Mouse (Mus musculus): ENCODE results near the gene Auts2. TPM values are rescaled to one million over a fixed set of nuclear protein-coding genes. Genes with fewer than 3 reads are reported as not detected.
A peak's percentile ranks its signal among the peaks of the same experiment; 100 is the strongest.

Gene Auts2
- polyA plus RNA-seq, 1 experiment from 2014 or later, result 73.6 TPM

DNA sequence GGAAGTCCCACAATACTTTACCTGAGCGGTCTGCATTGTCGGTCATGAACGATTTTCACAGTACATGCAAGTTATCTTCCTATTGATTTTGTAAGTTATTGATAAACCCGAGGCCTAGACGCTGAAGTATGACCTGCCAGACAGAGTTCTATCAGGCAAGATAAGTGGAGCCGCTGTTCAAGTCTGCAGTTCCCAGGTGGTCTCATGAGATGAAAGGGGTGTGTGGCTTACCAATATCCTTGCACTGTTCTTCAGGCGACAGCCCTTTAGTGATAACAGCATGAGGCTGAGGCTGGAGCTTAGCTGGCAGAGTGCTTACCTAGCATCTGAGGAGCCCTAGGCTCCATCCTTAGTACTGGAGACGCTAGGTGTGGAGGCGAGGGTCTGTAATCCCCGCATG is 949.9 kb downstream of the Auts2 start:
- no peaks in the 10 kb centered on the region for H3K9me3 ChIP-seq
- H3K36me3 ChIP-seq, result no peaks in the 10 kb centered on the region
- peaks cover 17% of the 10 kb centered on the region for H3K4me1 ChIP-seq
- no peak overlapping the region for H3K27ac ChIP-seq
- H3K4me2 ChIP-seq (replicated peaks), result no peak overlapping the region
- H3K9ac ChIP-seq, result no peak overlapping the region
- no peak overlapping the region for H3K4me3 ChIP-seq
- no peak for ATAC-seq (ENCODE audit: insufficient number of reproducible peaks, insufficient read depth, low FRiP score, low TSS enrichment)
- 0 out of 2 replicates have a peak, but pooled peaks cover 2% of the 10 kb centered on the region for H3K27me3 ChIP-seq
- whole genome bisulfite sequencing, result 93% methylated on average over 10 of the region's 10 CpGs

- no peak overlapping the region for H3K27ac ChIP-seq
- peaks cover 13% of the 10 kb centered on the region; the same call in 1 of the 2 replicates for H3K4me1 ChIP-seq
- no peaks in the 10 kb centered on the region for H3K36me3 ChIP-seq
- no peaks in the 10 kb centered on the region for H3K9me3 ChIP-seq
- no peak overlapping the region for H3K4me3 ChIP-seq
- no peak overlapping the region for H3K9ac ChIP-seq
- no peak overlapping the region for H3K4me2 ChIP-seq (replicated peaks)
- 89% methylated on average over 6 of the region's 6 CpGs for WGBS
- no peak for ATAC-seq (ENCODE audit: insufficient number of reproducible peaks, insufficient read depth, low FRiP score, low TSS enrichment)
- no peaks in the 10 kb centered on the region for H3K27me3 ChIP-seq
Observed at GRCm38 (mm10) chr5:131589948-131590467, 953.1 kb downstream of the Auts2 start.

DNA sequence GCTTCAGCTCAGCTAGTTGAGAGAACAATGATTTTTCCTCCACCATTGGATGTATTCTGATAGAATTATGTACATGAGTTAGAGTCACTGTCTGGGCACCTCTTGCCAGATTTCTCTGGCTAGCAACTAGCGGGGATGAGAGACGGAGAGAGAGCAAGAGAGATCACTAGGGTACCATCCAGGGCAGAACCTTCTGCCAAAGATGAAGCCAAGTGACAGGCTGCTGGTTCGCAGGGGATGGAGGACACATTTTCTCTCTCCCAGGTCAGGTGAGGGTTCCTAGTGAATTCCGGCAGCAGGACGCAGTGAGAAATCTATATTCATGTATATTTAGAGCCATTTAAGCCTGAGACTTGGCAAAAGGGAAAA is 956.8 kb downstream of the Auts2 start:
- H3K27me3 ChIP-seq, result no peaks in the 10 kb centered on the region; the same call in 1 of the 2 replicates
- no peak overlapping the region for H3K9ac ChIP-seq
- H3K4me3 ChIP-seq, result no peak overlapping the region
- no peaks in the 10 kb centered on the region for H3K36me3 ChIP-seq
- H3K9me3 ChIP-seq, result no peaks in the 10 kb centered on the region
- 80% methylated on average over 5 of the region's 5 CpGs for WGBS
- peaks cover 23% of the 10 kb centered on the region for H3K4me1 ChIP-seq
- H3K27ac ChIP-seq, result no peak overlapping the region
- no peak for ATAC-seq (ENCODE audit: insufficient number of reproducible peaks, insufficient read depth, low FRiP score, low TSS enrichment)
- no peak overlapping the region for H3K4me2 ChIP-seq (replicated peaks)

DNA sequence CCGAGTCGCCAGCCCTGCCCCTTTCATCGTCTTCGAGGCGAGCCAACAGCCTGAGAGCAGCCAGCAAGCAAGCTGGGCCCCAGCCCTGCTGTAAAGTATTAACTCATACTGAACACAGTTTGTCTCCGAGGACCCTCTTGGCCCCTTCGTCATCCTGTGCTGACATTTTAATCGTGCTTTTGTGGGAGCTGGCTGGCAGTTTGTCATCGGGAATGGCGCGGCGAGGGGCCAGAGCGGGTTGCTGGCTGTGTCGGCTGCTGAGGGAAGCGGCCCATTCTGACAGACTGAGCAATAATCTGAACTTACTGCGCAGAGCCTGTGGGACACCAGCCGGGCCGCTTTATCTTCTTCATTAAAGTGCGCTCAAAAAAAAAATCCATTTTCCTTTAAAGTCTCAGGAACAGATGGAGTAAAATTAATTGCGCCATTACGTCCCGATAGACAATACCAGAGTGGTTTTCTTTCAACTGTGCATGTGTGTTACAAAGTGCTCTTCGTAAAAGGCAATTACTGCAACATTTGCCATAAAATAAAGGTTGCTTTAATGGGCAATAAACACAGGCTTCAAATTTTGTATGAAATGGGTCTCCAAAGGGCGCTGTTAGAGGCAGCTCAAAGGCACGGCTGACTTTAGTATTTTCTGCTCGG is 957.3 kb downstream of the Auts2 start:
- Histone ChIP-seq H3K27ac (no peak overlapping the region), H3K4me3 (no peak overlapping the region), H3K36me3 (no peaks in the 10 kb centered on the region), H3K4me2 (replicated peaks) (peak overlapping the region; percentile 22; the same call in 1 of the 2 replicates), H3K9ac (no peak overlapping the region), H3K4me1 (peaks cover 25% of the 10 kb centered on the region), H3K9me3 (no peaks in the 10 kb centered on the region), H3K27me3 (no peaks in the 10 kb centered on the region; the same call in 1 of the 2 replicates)
- no peak for ATAC-seq (ENCODE audit: insufficient number of reproducible peaks, insufficient read depth, low FRiP score, low TSS enrichment)
- WGBS, result 41% methylated on average over 26 of the region's 26 CpGs

GRCm38 (mm10) chr5:131584260-131585135 is 958.6 kb downstream of the Auts2 start:
- Histone ChIP-seq H3K9me3 (no peaks in the 10 kb centered on the region), H3K4me2 (replicated peaks) (no peak overlapping the region), H3K4me1 (peaks cover 25% of the 10 kb centered on the region), H3K9ac (no peak overlapping the region), H3K27me3 (no peaks in the 10 kb centered on the region; the same call in 1 of the 2 replicates), H3K27ac (no peak overlapping the region), H3K36me3 (no peaks in the 10 kb centered on the region), H3K4me3 (no peak overlapping the region)
- no peak for ATAC-seq (ENCODE audit: insufficient number of reproducible peaks, insufficient read depth, low FRiP score, low TSS enrichment)
- 44% methylated on average over 12 of the region's 12 CpGs for WGBS

DNA sequence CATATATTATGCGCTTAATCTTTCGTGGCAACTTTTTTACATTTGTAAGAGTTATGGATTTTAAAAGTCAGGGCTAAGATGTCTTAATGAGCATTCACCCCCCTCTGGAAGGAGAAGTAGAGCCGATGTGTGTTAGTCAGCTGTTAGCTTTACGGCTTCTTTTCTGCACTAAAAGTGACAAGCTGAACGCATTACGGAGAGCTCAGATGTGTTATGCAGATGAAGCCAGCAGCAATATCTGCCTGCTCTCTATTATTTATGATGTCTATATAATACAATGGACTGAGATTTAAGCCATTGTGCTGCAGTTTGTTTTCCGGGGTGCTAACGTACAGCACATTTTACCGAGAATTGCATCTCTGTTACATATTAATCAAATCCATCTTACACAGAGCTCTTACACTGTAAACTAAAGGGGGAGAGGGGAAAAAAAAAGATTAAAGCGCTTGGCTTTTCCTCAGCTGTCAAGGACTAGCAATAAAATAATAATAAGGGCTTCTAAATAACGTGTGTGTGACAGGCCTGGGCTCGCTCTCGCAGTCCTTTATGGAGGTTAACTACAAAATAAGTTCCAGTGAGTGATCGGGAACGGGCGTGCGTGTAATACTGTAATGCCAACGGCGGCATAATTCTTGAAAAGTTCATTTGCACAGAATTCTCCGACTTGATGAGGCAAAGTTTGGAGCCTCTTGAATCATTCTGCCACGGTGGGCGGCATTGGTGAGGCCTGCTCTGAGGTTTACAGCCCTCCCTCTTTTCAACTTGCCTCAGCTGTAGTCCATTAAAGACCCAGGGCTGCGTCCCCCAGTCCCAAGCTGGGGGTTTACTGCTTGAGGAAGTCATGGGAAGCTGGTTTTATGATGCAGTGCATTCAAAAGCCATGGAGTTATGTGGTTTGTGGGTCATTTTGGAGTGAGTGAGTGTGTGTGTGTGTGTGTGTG is 961.8 kb downstream of the Auts2 start:
- no peak for ATAC-seq (ENCODE audit: insufficient number of reproducible peaks, insufficient read depth, low FRiP score, low TSS enrichment)
- H3K36me3 ChIP-seq, result no peaks in the 10 kb centered on the region
- peaks cover 22% of the 10 kb centered on the region for H3K4me1 ChIP-seq
- no peaks in the 10 kb centered on the region; the same call in 1 of the 2 replicates for H3K27me3 ChIP-seq
- no peak overlapping the region for H3K4me3 ChIP-seq
- H3K4me2 ChIP-seq (replicated peaks), result no peak overlapping the region
- WGBS, result 57% methylated on average over 23 of the region's 23 CpGs
- H3K9me3 ChIP-seq, result no peaks in the 10 kb centered on the region
- no peak overlapping the region for H3K9ac ChIP-seq
- peak overlapping the region; percentile 24; the same call in 1 of the 2 replicates for H3K27ac ChIP-seq

DNA sequence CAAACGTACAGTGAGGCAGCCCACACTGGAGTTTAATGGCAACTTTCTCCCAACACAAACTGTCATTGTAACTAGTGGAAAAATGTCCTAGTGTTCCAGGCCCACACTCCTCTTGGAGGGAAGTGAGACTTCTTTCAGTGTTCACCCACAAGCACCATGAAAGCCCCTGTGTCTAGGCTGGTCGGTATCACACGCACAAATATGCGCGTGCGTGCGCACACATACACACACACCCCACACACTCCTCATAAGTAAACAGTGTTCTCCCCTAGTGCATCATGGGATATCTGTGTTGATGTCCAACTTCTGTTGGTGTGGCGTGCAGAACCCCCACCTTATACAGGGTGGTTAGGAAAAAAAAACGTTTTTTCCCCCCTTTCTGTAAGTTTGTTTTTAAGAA is 964.4 kb downstream of the Auts2 start:
- Histone ChIP-seq H3K4me3 (no peak overlapping the region), H3K36me3 (no peaks in the 10 kb centered on the region), H3K27me3 (no peaks in the 10 kb centered on the region), H3K4me2 (replicated peaks) (no peak overlapping the region), H3K9ac (no peak overlapping the region), H3K4me1 (peaks cover 13% of the 10 kb centered on the region), H3K9me3 (no peaks in the 10 kb centered on the region), H3K27ac (no peak overlapping the region)
- ATAC-seq (ENCODE audit: insufficient number of reproducible peaks, insufficient read depth, low FRiP score, low TSS enrichment), result no peak
- 87% methylated on average over 9 of the region's 9 CpGs for WGBS

GRCm38 (mm10) chr5:131575733-131576265 is 967.3 kb downstream of the Auts2 start:
- H3K9me3 ChIP-seq, result no peaks in the 10 kb centered on the region
- H3K36me3 ChIP-seq, result no peaks in the 10 kb centered on the region
- peaks cover 5% of the 10 kb centered on the region; the same call in 1 of the 2 replicates for H3K4me1 ChIP-seq
- 72% methylated on average over 11 of the region's 11 CpGs for WGBS
- H3K9ac ChIP-seq, result no peak overlapping the region
- ATAC-seq (ENCODE audit: insufficient number of reproducible peaks, insufficient read depth, low FRiP score, low TSS enrichment), result no peak
- no peak overlapping the region for H3K27ac ChIP-seq
- no peak overlapping the region for H3K4me3 ChIP-seq
- H3K4me2 ChIP-seq (replicated peaks), result no peak overlapping the region
- no peaks in the 10 kb centered on the region for H3K27me3 ChIP-seq

DNA sequence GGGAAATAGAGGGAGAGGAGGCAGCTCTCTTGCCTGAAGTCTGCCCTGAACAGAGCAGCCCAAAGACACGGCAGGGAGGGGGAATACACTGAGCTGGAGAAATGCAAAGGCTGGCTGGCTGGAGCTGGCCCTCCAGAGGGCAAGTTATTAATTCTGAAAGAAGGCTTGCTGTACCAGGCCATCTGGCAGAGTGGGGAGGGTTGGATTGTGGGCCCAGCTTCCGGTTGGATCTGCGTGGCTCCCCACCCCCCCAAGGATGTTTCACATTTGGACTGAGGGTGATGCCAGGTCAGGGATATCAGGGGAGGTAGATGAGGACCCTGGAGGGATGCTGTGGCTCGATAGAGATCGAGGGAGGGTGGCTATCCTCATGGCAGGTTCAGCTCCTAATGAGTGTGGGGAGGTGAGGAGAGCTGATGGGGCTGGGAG is 968.0 kb downstream of the Auts2 start:
- no peak overlapping the region for H3K4me3 ChIP-seq
- no peaks in the 10 kb centered on the region for H3K36me3 ChIP-seq
- ATAC-seq (ENCODE audit: insufficient number of reproducible peaks, insufficient read depth, low FRiP score, low TSS enrichment), result no peak
- H3K27ac ChIP-seq, result 0 out of 2 replicates have a peak overlapping the region, but pooled peaks have one; percentile 36
- WGBS, result 36% methylated on average over 5 of the region's 5 CpGs
- H3K4me2 ChIP-seq (replicated peaks), result no peak overlapping the region
- H3K27me3 ChIP-seq, result no peaks in the 10 kb centered on the region
- peaks cover 5% of the 10 kb centered on the region; the same call in 1 of the 2 replicates for H3K4me1 ChIP-seq
- no peaks in the 10 kb centered on the region for H3K9me3 ChIP-seq
- H3K9ac ChIP-seq, result no peak overlapping the region

DNA sequence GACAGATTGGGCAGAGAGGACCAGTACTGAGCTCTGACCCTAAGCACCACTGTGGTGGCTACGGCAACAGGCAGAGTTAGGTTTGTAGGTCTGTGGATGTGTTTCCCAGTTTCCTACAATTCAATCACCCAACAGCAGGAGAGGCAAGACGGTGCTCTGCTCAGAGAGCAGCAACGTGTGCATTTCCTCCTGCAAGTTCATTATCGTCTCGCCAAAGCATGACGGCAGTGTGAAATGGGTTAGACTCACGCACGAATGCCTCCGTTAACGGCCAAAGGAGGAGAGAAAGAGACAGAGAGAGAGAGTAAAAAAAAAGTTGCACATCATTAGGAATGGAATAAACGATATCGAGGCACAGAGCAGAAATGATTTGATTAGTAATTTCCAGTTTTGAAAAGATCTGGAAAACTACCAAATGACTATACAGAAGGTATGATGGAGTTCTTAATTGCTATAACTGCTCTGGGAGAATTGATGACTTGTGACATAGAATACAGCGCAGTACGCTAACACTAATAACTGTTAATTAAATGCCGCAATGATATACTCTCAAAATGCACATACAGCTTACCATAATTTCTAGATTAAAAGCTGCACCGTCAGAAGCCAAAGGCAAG is 968.6 kb downstream of the Auts2 start:
- Histone ChIP-seq H3K27ac (no peak overlapping the region), H3K9me3 (no peaks in the 10 kb centered on the region), H3K4me2 (replicated peaks) (no peak overlapping the region), H3K4me1 (peaks cover 5% of the 10 kb centered on the region; the same call in 1 of the 2 replicates), H3K4me3 (no peak overlapping the region), H3K36me3 (no peaks in the 10 kb centered on the region), H3K9ac (no peak overlapping the region), H3K27me3 (no peaks in the 10 kb centered on the region)
- no peak for ATAC-seq (ENCODE audit: insufficient number of reproducible peaks, insufficient read depth, low FRiP score, low TSS enrichment)
- 85% methylated on average over 16 of the region's 16 CpGs for WGBS
